Mouse (Mus musculus): Measurements from ENCODE around the gene Prpf18. TPM values are rescaled to one million over a fixed set of nuclear protein-coding genes. Genes with fewer than 3 reads are reported as not detected.
"Not testable (repeated sequence)": the region's sequence is repeated elsewhere in the genome, so short reads cannot be mapped to it uniquely, and the experiment has no call there.

Gene Prpf18
- polyA plus RNA-seq, 1 experiment = 30.0 TPM

GRCm38 (mm10) chr2:4636656-4637055 is 15.3 kb downstream of the Prpf18 start:
- no peak overlapping the region for H3K27ac ChIP-seq (ENCODE audit: insufficient read depth, low read depth, low read length)
- H3K4me1 ChIP-seq (ENCODE audit: control insufficient read depth, insufficient read depth, low read length) = no peaks in the 10 kb centered on the region
- TF ChIP-seq POLR2A (IDR thresholded peaks at IDR 0.05; ENCODE audit: borderline replicate concordance, low read depth, low read length) (no peak), CTCF (IDR thresholded peaks at IDR 0.05; ENCODE audit: low read depth, low read length) (no peak)
- no peak overlapping the region for H3K4me3 ChIP-seq (ENCODE audit: insufficient read depth, low read length)

GRCm38 (mm10) chr2:4635804-4636203 is 16.1 kb downstream of the Prpf18 start:
- no peak overlapping the region for H3K4me3 ChIP-seq (ENCODE audit: insufficient read depth, low read length)
- TF ChIP-seq POLR2A (IDR thresholded peaks at IDR 0.05; ENCODE audit: borderline replicate concordance, low read depth, low read length) = no peak
- TF ChIP-seq CTCF (IDR thresholded peaks at IDR 0.05; ENCODE audit: low read depth, low read length) = peak; percentile 50
- no peaks in the 10 kb centered on the region for H3K4me1 ChIP-seq (ENCODE audit: control insufficient read depth, insufficient read depth, low read length)
- no peak overlapping the region for H3K27ac ChIP-seq (ENCODE audit: insufficient read depth, low read depth, low read length)

DNA sequence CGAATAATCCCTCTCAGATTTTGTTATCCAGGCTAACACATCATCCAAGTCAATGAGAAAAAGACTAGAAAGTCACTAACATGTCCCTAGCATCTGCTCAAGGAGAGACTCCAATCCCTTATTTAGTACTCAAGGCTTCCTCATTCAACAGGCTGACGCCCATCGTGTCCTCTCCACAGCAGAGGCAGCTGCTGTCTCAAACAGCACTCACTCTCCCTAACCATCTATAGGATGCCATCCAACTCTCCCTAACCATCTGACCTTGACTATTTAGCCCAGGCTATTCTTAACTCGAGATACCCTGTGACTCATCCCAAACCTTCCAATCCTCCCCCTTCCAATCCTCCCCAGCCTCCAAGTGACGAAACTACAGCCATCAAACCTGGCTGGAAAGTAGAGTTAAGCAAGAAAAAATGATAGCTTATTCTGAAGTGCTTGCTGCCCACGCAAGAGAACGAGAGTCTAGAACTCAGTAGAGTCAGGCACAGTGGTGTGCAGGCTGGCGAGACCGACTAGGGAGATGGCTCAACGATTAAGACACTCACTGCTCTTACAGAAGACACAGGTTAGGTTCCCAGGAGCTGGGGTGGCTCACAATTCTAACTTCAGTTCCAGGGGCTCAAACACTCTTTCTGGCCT is 21.6 kb downstream of the Prpf18 start:
- no peak for TF ChIP-seq CTCF (IDR thresholded peaks at IDR 0.05; ENCODE audit: low read depth, low read length)
- TF ChIP-seq POLR2A (IDR thresholded peaks at IDR 0.05; ENCODE audit: borderline replicate concordance, low read depth, low read length) = no peak
- H3K4me3 ChIP-seq (ENCODE audit: insufficient read depth, low read length) = no peak overlapping the region
- H3K4me1 ChIP-seq (ENCODE audit: control insufficient read depth, insufficient read depth, low read length) = no peaks in the 10 kb centered on the region
- H3K27ac ChIP-seq (ENCODE audit: insufficient read depth, low read depth, low read length) = no peak overlapping the region

- no peak overlapping the region for H3K27ac ChIP-seq (ENCODE audit: insufficient read depth, low read depth, low read length)
- no peak for TF ChIP-seq POLR2A (IDR thresholded peaks at IDR 0.05; ENCODE audit: borderline replicate concordance, low read depth, low read length)
- TF ChIP-seq CTCF (IDR thresholded peaks at IDR 0.05; ENCODE audit: low read depth, low read length) = no peak
- no peak overlapping the region for H3K4me3 ChIP-seq (ENCODE audit: insufficient read depth, low read length)
- H3K4me1 ChIP-seq (ENCODE audit: control insufficient read depth, insufficient read depth, low read length) = no peaks in the 10 kb centered on the region
Measured at GRCm38 (mm10) chr2:4629470-4629869, 22.4 kb downstream of the Prpf18 start.

DNA sequence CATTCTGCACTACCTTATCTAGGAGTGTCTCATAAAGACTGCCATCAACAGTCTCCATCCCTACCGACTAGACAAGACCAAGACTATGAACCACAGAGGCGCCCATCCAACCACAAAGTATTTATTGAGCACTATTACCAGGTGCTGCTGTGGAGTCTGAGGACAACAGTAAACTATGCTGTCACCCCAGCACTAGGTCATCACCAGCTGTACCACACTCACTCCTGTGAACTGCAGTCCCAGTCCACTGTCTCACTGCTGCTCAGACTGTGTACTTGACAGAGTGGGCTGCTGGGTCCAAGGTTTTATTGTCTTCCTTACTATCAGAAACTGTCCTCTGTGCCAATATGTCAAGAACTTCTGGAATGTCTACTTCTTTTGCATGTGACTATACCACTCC is 23.0 kb downstream of the Prpf18 start:
- no peak overlapping the region for H3K4me3 ChIP-seq (ENCODE audit: insufficient read depth, low read length)
- no peaks in the 10 kb centered on the region for H3K4me1 ChIP-seq (ENCODE audit: control insufficient read depth, insufficient read depth, low read length)
- no peak for TF ChIP-seq POLR2A (IDR thresholded peaks at IDR 0.05; ENCODE audit: borderline replicate concordance, low read depth, low read length)
- TF ChIP-seq CTCF (IDR thresholded peaks at IDR 0.05; ENCODE audit: low read depth, low read length) = no peak
- H3K27ac ChIP-seq (ENCODE audit: insufficient read depth, low read depth, low read length) = no peak overlapping the region

GRCm38 (mm10) chr2:4626911-4627310 is 25.0 kb downstream of the Prpf18 start:
- TF ChIP-seq CTCF (IDR thresholded peaks at IDR 0.05; ENCODE audit: low read depth, low read length) (no peak), POLR2A (IDR thresholded peaks at IDR 0.05; ENCODE audit: borderline replicate concordance, low read depth, low read length) (no peak)
- Histone ChIP-seq H3K4me3 (ENCODE audit: insufficient read depth, low read length) (no peak overlapping the region), H3K4me1 (ENCODE audit: control insufficient read depth, insufficient read depth, low read length) (no peaks in the 10 kb centered on the region), H3K27ac (ENCODE audit: insufficient read depth, low read depth, low read length) (no peak overlapping the region)

DNA sequence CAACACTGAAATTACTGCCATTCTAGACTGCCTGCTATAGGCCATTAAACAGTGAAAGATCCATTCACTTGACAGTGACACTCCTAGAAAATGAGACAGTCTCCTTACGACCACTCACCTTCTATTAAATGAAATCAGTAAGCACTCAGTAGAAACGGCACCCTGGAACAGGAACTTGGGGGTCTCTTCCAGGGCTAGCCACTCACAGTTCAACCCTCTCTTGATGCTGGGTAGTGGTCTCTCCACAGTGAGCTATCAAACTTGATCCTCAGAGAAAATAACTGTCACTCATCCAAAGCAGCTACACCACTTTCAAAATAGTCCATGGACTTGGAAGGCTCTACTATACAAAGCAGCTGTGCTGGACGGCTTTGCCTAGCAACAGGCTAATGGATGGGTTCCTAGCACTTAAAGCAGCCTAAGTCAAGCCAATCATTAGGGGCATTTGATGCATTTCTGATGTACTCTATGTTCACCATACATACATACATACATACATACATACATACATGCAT is 30.4 kb downstream of the Prpf18 start:
- no peak overlapping the region for H3K4me3 ChIP-seq (ENCODE audit: insufficient read depth, low read length)
- H3K27ac ChIP-seq (ENCODE audit: insufficient read depth, low read depth, low read length) = no peak overlapping the region
- TF ChIP-seq POLR2A (IDR thresholded peaks at IDR 0.05; ENCODE audit: borderline replicate concordance, low read depth, low read length) = no peak
- no peak for TF ChIP-seq CTCF (IDR thresholded peaks at IDR 0.05; ENCODE audit: low read depth, low read length)
- H3K4me1 ChIP-seq (ENCODE audit: control insufficient read depth, insufficient read depth, low read length) = no peaks in the 10 kb centered on the region

DNA sequence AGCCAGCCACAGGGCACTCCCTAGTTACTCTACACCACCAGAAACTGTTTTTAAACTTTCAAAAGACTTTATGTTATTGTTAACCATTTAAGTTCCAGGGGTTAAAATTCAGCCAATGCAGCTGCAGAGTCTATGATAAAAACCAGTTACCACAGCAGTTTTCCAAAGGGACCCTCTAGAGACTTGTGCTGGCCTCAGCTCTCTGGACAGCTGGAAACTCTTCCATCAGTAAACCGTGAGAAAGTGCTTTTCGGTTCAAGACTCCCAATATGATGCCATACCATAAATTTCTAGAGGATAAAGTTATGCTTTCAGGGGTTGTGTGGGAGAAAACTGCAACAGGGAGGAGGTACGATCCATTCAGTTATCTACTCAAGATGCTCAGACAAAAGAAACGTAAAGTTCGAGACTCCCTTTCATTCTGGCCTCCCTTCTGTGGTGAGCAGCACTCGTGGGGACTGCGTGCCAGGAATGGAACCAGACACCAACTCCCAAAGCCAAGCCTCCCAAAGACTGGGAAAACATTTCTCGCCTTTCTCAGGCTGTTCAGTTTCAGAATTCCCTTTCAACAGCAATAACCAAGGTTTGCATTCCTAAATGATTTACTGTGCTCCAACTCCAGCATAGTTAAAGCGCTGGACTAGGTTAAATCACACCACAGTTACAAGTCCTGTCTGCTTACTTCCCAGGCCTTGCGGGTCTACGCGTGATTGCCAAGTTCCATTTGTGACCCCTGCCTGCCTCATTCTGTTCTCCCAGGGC is 31.1 kb downstream of the Prpf18 start:
- no peak overlapping the region for H3K4me3 ChIP-seq (ENCODE audit: insufficient read depth, low read length)
- no peaks in the 10 kb centered on the region for H3K4me1 ChIP-seq (ENCODE audit: control insufficient read depth, insufficient read depth, low read length)
- no peak overlapping the region for H3K27ac ChIP-seq (ENCODE audit: insufficient read depth, low read depth, low read length)
- TF ChIP-seq POLR2A (IDR thresholded peaks at IDR 0.05; ENCODE audit: borderline replicate concordance, low read depth, low read length) = no peak
- no peak for TF ChIP-seq CTCF (IDR thresholded peaks at IDR 0.05; ENCODE audit: low read depth, low read length)

- Histone ChIP-seq H3K27ac (ENCODE audit: insufficient read depth, low read depth, low read length) (no peak overlapping the region), H3K4me3 (ENCODE audit: insufficient read depth, low read length) (no peak overlapping the region), H3K4me1 (ENCODE audit: control insufficient read depth, insufficient read depth, low read length) (no peaks in the 10 kb centered on the region)
- TF ChIP-seq POLR2A (IDR thresholded peaks at IDR 0.05; ENCODE audit: borderline replicate concordance, low read depth, low read length) (no peak), CTCF (IDR thresholded peaks at IDR 0.05; ENCODE audit: low read depth, low read length) (no peak)
Measured at GRCm38 (mm10) chr2:4619893-4620593, 31.9 kb downstream of the Prpf18 start.

DNA sequence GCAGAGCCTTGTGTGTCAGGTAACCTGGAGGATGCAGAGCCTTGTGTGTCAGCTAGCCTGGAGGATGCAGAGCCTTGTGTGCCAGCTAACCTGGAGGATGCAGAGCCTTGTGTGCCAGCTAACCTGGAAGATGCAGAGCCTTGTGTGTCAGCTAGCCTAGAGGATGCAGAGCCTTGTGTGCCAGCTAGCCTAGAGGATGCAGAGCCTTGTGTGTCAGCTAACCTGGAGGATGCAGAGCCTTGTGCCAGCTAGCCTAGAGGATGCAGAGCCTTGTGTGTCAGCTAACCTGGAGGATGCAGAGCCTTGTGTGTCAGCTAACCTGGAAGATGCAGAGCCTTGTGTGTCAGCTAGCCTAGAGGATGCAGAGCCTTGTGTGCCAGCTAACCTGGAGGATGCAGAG is 32.8 kb downstream of the Prpf18 start:
- H3K4me3 ChIP-seq (ENCODE audit: insufficient read depth, low read length); H3K27ac ChIP-seq (ENCODE audit: insufficient read depth, low read depth, low read length); H3K4me1 ChIP-seq (ENCODE audit: control insufficient read depth, insufficient read depth, low read length): not testable (repeated sequence)
